Mouse (Mus musculus) small intestine, adult 2 months (tissue): ENCODE data around the gene BC107364.

ENCODE experiments used
- CTCF ChIP-seq: fragments of 200-500 bp; IDR thresholded peaks from 2 replicates; pipeline ENCODE4 v1.5.1; 2012; ENCODE audit warnings: low read depth, mild to moderate bottlenecking, control low read depth, inconsistent platforms, low read length, moderate library complexity, mixed read lengths; ENCODE audit not compliant: insufficient replicate concordance, insufficient read length; ENCODE audit errors: extremely low read depth
- POLR2A ChIP-seq: fragments of 200-500 bp; IDR thresholded peaks from 2 replicates; pipeline ENCODE4 v1.6.1; 2012; ENCODE audit warnings: low read depth, mild to moderate bottlenecking, control low read depth, inconsistent platforms, low read length, moderate library complexity

- TF ChIP-seq POLR2A (no peak), CTCF (no peak)
These were observed 49.1 kb downstream of the BC107364 start for GRCm38 (mm10) chr3:96403016-96403415.
